Mouse (Mus musculus): ENCODE measurements at regions not wholly inside any gene's neighbourhood (a gene's known extent, or its start where the extent isn't known, plus 50 kb on each side); places are given as distances from the start of the nearest gene placed in this dataset.

DNA sequence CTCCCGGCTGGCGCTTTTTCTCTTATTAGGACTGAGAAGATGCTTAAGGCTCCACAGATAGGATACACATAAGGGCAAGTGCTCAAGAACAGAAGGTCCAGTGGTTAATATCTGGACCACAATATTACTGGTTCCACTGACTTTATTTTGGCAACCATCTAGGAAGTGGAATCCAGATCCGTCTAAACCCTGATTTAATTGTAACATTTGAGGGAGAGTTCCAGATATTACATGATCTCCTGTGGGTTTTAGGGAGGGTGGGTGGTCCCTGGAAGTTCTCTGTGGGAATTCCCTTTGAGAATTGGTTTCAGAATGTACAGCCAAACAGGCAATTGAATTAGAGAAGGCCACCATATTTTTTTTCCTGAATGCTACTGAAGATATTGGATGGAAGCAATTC is 161.4 kb upstream of the Tnp1 start:
- TF ChIP-seq POLR2A (IDR thresholded peaks at IDR 0.05; ENCODE audit: extremely low read depth, insufficient read depth, low read length) (no peak), CTCF (IDR thresholded peaks at IDR 0.05; ENCODE audit: low read depth, low read length) (no peak)

Data from liver, adult 2 months (tissue).